Mouse (Mus musculus): ENCODE measurements at regions not wholly inside any gene's neighbourhood (a gene's known extent, or its start where the extent isn't known, plus 50 kb on each side); places are given as distances from the start of the nearest gene placed in this dataset.

DNA sequence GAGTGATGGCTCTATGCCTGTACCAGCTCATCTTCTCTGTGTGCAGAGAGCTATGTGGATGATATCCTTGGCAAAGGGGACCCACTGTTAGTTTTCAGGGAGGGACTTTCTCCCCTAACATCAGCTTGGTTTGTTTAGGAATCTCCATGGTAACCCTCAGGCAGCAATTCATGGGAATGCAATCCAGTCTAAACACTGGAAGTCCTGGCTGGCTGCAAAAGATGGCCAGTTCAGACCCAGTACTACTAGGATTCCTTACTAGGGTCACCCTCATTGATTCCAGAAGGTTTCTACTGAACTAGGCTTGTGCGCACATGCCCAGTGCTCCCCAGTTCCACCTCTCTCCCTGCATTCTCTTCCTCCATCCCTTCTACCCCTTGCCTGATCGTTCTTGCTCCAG is 642.8 kb downstream of the Slc22a22 start:
- TF ChIP-seq EP300 (optimal IDR thresholded peaks at IDR 0.05) = no peak
- TF ChIP-seq CTCF (IDR thresholded peaks at IDR 0.05; ENCODE audit: low read depth) = no peak

All from stomach, postnatal 0 days (tissue).